Mouse (Mus musculus): ENCODE results near the gene Rpp25l. TPM values are rescaled to one million over a fixed set of nuclear protein-coding genes. Genes with fewer than 3 reads are reported as not detected.

Gene Rpp25l
- total and polyA plus RNA-seq, 3 experiments, result 52.0 to 63.5 TPM; not detected in 1

DNA sequence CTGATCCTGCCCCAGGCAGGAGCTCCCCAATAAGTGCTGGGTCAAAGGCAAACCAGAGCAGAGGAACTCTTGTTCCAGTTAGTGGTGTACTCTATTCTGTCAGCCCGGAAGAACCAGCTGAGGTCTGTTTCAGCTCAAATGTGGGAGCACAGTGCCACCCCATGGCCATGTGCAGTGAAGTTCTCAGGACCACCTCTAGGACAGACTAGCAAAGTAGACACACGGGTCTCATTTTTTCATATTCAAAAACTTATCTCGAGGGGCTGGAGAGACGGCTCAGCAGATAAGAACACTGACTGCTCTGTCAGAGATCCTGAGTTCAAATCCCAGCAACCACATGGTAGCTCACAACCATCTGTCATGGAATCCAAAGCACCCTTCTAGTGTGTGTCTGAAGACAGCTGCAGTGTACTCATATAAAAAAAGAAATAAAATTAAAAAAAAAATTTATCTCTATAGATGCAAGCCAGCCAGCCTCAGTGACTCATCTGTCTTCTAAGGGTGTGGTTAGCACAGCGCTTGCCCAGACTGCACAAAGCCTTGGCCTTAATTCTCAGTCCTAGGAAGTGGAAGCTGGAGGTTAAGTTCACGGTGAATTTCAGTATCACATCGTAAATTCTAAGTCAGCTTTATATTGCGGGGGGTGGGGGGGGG lies 24.4 kb upstream of the Rpp25l start (continued):
- 0 out of 4 replicates have a peak, but pooled peaks have one; percentile 37 to 46 for TF ChIP-seq EP300 (IDR thresholded peaks at IDR 0.05; ENCODE audit: low read depth in 1 of 2, low read length in 2 of 2)
- TF ChIP-seq ETS1 (IDR thresholded peaks at IDR 0.05; ENCODE audit: low read depth, low read length), result peak; percentile 14; the same call in 1 of the 2 replicates
- 0 out of 2 replicates have a peak, but pooled peaks have one; percentile 6 for TF ChIP-seq JUND (IDR thresholded peaks at IDR 0.05; ENCODE audit: low read depth, low read length)

DNA sequence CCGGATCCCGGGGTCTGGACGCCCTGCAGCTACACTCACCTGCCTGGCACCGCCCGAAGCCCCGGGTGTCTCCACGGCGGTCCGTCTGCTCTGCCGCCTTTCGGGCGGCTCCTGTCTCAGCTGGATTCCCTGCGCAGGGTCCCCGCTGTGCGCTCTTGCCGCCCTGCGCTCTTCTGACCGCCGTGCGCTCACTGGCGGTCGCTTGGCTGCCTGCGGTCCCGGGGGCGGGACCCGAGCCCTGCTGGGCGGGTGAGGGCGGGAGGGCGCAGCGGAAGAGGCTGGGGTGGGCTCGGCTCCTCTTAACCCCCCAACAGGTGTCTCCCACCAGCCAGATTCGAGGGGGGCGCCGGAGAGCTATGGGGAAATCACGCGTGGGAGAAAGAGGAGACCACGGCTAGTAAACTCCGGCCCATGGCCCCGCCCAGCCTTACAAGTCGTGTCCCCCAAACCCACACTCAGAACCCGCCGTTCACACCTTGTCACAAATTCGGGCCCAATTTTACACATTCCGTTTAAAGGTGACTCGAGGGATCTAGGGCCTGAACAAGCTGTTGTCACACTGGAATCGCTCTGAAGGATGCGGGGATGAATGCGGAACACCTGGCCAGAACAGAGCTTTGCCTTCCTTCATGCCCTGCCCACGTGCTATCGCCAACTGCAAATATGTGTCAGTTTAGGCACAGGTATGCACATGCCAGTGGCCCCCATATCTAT lies 17.9 kb upstream of the Rpp25l start, which contains the start of gene Arid3c:
Gene Arid3c (minus strand): TSS at position 91 of the 714 bp plus-strand sequence.
- no peak for DNase-seq (ENCODE audit: low read depth, low spot score)
- H3K27ac ChIP-seq (ENCODE audit: control insufficient read depth, low read depth, low read length), result no peak within 1 kb of the TSS
- no peaks in the 10 kb centered on the region for H3K4me1 ChIP-seq (ENCODE audit: control insufficient read depth in 1 of 2, insufficient read depth in 2 of 2, low read length in 2 of 2)
- no peak for TF ChIP-seq SMC3 (IDR thresholded peaks at IDR 0.05; ENCODE audit: low read depth, low read length)
- no peak for TF ChIP-seq ELF1 (IDR thresholded peaks at IDR 0.05; ENCODE audit: low read depth, low read length)
- TF ChIP-seq KAT2A (conservative IDR thresholded peaks at IDR 0.05; ENCODE audit: low read depth, low read length), result no peak
- TF ChIP-seq TAL1 (IDR thresholded peaks at IDR 0.05; ENCODE audit: low read length), result no peak
- TF ChIP-seq ZC3H11A (IDR thresholded peaks at IDR 0.05; ENCODE audit: low read depth, low read length), result no peak
- TF ChIP-seq GABPA (IDR thresholded peaks at IDR 0.05; ENCODE audit: low read depth, low read length), result no peak
- no peak for TF ChIP-seq POLR2A (IDR thresholded peaks at IDR 0.05; ENCODE audit: control insufficient read depth in 1 of 2, insufficient read depth in 1 of 2, low read depth in 1 of 2, low read length in 2 of 2, poor library complexity in 1 of 2)
- TF ChIP-seq USF2 (IDR thresholded peaks at IDR 0.05; ENCODE audit: borderline replicate concordance in 1 of 2, insufficient read depth in 1 of 2, low read depth in 1 of 2, low read length in 2 of 2), result no peak
- TF ChIP-seq CHD2 (IDR thresholded peaks at IDR 0.05; ENCODE audit: low read length), result no peak
- TF ChIP-seq ZNF384 (IDR thresholded peaks at IDR 0.05; ENCODE audit: low read depth, low read length), result no peak
- no peak within 1 kb of the TSS for H3K9ac ChIP-seq (ENCODE audit: control insufficient read depth, low read depth, low read length, poor library complexity, severe bottlenecking)
- peaks cover 6 to 20% of the 10 kb centered on the region in 2 experiments; a peak in 3 of 4 replicates for H3K27me3 ChIP-seq (ENCODE audit: control insufficient read depth in 1 of 2, insufficient read depth in 2 of 2, low read length in 2 of 2)
- no peaks in the 10 kb centered on the region for H3K9me3 ChIP-seq (replicated peaks; ENCODE audit: insufficient read depth, low read length)
- H3K79me2 ChIP-seq (ENCODE audit: control insufficient read depth, insufficient read depth, low read length, poor library complexity), result no peaks in the 10 kb centered on the region
- H3K4me3 ChIP-seq (ENCODE audit: control insufficient read depth in 1 of 2, insufficient read depth in 1 of 2, low read depth in 2 of 2, low read length in 2 of 2), result no peak within 1 kb of the TSS; a peak in 1 of 4 replicates
- H3K36me3 ChIP-seq (ENCODE audit: control insufficient read depth in 1 of 2, insufficient read depth in 2 of 2, low read length in 2 of 2), result no peaks in the 10 kb centered on the region

DNA sequence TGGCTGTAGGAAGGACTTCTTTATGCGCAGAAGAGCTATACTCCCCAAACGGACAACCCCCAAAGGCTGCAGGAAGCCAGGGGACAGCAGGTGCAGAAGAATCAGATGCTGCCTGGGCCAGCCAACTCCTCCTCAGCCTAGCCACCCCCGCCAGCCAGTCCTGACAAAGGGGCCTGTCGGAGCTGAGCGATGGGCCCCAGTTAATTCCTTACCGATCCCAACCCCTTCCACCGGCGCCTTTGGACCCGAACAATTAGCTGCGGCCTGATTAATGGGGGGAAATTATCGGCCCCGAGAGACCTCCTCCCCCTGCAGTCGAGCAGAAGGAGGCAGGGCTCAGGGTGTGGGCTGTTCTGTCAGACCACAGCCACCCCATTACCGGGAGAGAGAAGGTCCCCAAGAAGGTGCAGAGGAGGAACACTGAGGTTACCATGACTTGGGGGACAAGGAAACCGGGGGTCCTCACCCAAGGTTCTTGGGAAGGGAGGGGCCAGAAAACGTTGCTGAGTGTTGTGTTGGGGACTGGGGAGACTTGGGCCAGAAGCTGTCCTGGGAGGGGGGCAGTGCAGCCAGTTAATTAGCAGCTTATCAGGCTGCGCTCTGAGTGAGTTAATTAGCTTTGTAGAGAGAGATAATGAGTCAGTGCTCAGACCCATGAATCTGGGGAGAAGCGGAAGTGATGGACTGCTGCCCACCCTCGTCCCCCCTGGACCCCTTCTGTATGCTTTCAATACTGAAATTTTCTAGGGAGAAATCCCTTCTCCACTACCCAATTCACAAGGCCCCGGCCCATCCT lies 13.7 kb upstream of the Rpp25l start:
- peaks cover 6% of the 10 kb centered on the region for H3K79me2 ChIP-seq (ENCODE audit: control insufficient read depth, insufficient read depth, low read length, poor library complexity)
- H3K9ac ChIP-seq (ENCODE audit: control insufficient read depth, low read depth, low read length, poor library complexity, severe bottlenecking), result no peak overlapping the region
- no peak overlapping the region for H3K4me3 ChIP-seq (ENCODE audit: control insufficient read depth in 1 of 2, insufficient read depth in 1 of 2, low read depth in 2 of 2, low read length in 2 of 2)
- peaks cover 0 to 8% of the 10 kb centered on the region in 2 experiments; a peak in 1 of 4 replicates for H3K36me3 ChIP-seq (ENCODE audit: control insufficient read depth in 1 of 2, insufficient read depth in 2 of 2, low read length in 2 of 2)
- peaks cover 6 to 18% of the 10 kb centered on the region in 2 experiments; a peak in 3 of 4 replicates for H3K27me3 ChIP-seq (ENCODE audit: control insufficient read depth in 1 of 2, insufficient read depth in 2 of 2, low read length in 2 of 2)
- DNase-seq (ENCODE audit: low read depth, low spot score), result no peak
- H3K27ac ChIP-seq (ENCODE audit: control insufficient read depth, low read depth, low read length), result no peak overlapping the region
- H3K9me3 ChIP-seq (replicated peaks; ENCODE audit: insufficient read depth, low read length), result no peaks in the 10 kb centered on the region
- TF ChIP-seq HCFC1 (IDR thresholded peaks at IDR 0.05; ENCODE audit: low read depth, low read length) (no peak), GABPA (IDR thresholded peaks at IDR 0.05; ENCODE audit: low read depth, low read length) (no peak), TBP (IDR thresholded peaks at IDR 0.05; ENCODE audit: low read depth, low read length) (no peak), USF2 (IDR thresholded peaks at IDR 0.05; ENCODE audit: borderline replicate concordance in 1 of 2, insufficient read depth in 1 of 2, low read depth in 1 of 2, low read length in 2 of 2) (no peak), CHD2 (IDR thresholded peaks at IDR 0.05; ENCODE audit: low read length) (no peak), CTCF (IDR thresholded peaks at IDR 0.05 in 2 of 3, conservative IDR thresholded peaks at IDR 0.05 in 1 of 3; ENCODE audit: control insufficient read depth in 1 of 3, insufficient read depth in 1 of 3, low read depth in 2 of 3, low read length in 3 of 3, poor library complexity in 1 of 3, severe bottlenecking in 1 of 3) (no peak), ELF1 (IDR thresholded peaks at IDR 0.05; ENCODE audit: low read depth, low read length) (no peak), ETS1 (IDR thresholded peaks at IDR 0.05; ENCODE audit: low read depth, low read length) (no peak), RCOR1 (IDR thresholded peaks at IDR 0.05; ENCODE audit: low read depth, low read length) (no peak), CHD1 (IDR thresholded peaks at IDR 0.05; ENCODE audit: low read depth, low read length) (no peak)
- peaks cover 3 to 10% of the 10 kb centered on the region in 2 experiments; a peak in 2 of 4 replicates for H3K4me1 ChIP-seq (ENCODE audit: control insufficient read depth in 1 of 2, insufficient read depth in 2 of 2, low read length in 2 of 2)

All from MEL (cell line).